Mouse (Mus musculus): Measurements from ENCODE around the gene Pkp1.
A peak's percentile ranks its signal among the peaks of the same experiment; 100 is the strongest.

Gene Pkp1

GRCm38 (mm10) chr1:135857137-135857775, 61.8 kb downstream of the Pkp1 start:
- no peak for DNase-seq (ENCODE audit: low spot score in 2 of 2)

- DNase-seq (ENCODE audit: low spot score in 2 of 2) = no peak
Observed at GRCm38 (mm10) chr1:135856070-135856469, 62.9 kb downstream of the Pkp1 start.

GRCm38 (mm10) chr1:135855344-135855687, 63.7 kb downstream of the Pkp1 start:
- no peak for DNase-seq (ENCODE audit: low spot score in 2 of 2)

- DNase-seq (ENCODE audit: low spot score in 2 of 2) = no peak
Observed at GRCm38 (mm10) chr1:135854591-135855343, 64.2 kb downstream of the Pkp1 start.

GRCm38 (mm10) chr1:135853200-135853599, 65.8 kb downstream of the Pkp1 start:
- no peak for DNase-seq (ENCODE audit: low spot score in 2 of 2)

- DNase-seq (ENCODE audit: low spot score in 2 of 2) = no peak
Observed at GRCm38 (mm10) chr1:135852044-135852756, 66.8 kb downstream of the Pkp1 start.

- peak; percentile 21 to 36 for DNase-seq (ENCODE audit: low spot score in 2 of 2)
Observed at GRCm38 (mm10) chr1:135850722-135851512, 68.1 kb downstream of the Pkp1 start.

- no peak for DNase-seq (ENCODE audit: low spot score in 2 of 2)
Observed at GRCm38 (mm10) chr1:135847611-135848351, 71.2 kb downstream of the Pkp1 start.

GRCm38 (mm10) chr1:135847139-135847562, 71.9 kb downstream of the Pkp1 start:
- peak; percentile 20 to 24 for DNase-seq (ENCODE audit: low spot score in 2 of 2)

GRCm38 (mm10) chr1:135846632-135847031, 72.4 kb downstream of the Pkp1 start:
- DNase-seq (ENCODE audit: low spot score in 2 of 2) = no peak

GRCm38 (mm10) chr1:135844481-135844880, 74.5 kb downstream of the Pkp1 start:
- DNase-seq (ENCODE audit: low spot score in 2 of 2) = no peak

- no peak for DNase-seq (ENCODE audit: low spot score in 2 of 2)
Observed at GRCm38 (mm10) chr1:135843519-135844262, 75.3 kb downstream of the Pkp1 start.

GRCm38 (mm10) chr1:135840675-135841395, 78.2 kb downstream of the Pkp1 start:
- DNase-seq (ENCODE audit: low spot score in 2 of 2) = peak; percentile 25 to 28

- DNase-seq (ENCODE audit: low spot score in 2 of 2) = no peak
Observed at GRCm38 (mm10) chr1:135839065-135839464, 79.9 kb downstream of the Pkp1 start.

GRCm38 (mm10) chr1:135838626-135839025, 80.4 kb downstream of the Pkp1 start:
- DNase-seq (ENCODE audit: low spot score in 2 of 2) = no peak

- no peak for DNase-seq (ENCODE audit: low spot score in 2 of 2)
Observed at GRCm38 (mm10) chr1:135835716-135836483, 83.1 kb downstream of the Pkp1 start, which contains the start of gene Tnnt2. Gene Tnnt2 (plus strand): TSS chr1:135836354.

GRCm38 (mm10) chr1:135834983-135835382, 84.0 kb downstream of the Pkp1 start:
- DNase-seq (ENCODE audit: low spot score in 2 of 2) = no peak

GRCm38 (mm10) chr1:135834206-135834859, 84.7 kb downstream of the Pkp1 start:
- DNase-seq (ENCODE audit: low spot score in 2 of 2) = no peak

Data from right cerebral cortex, adult 2 months (tissue).